Mouse (Mus musculus) right cerebral cortex, postnatal 14 days (tissue): ENCODE measurements around the gene Olfr669.
"Not testable (repeated sequence)": the region's sequence is repeated elsewhere in the genome, so short reads cannot be mapped to it uniquely, and the experiment has no call there.

Source experiments
- DNase-seq: peaks from one replicate; pipeline ENCODE4 v3.0.0; 2022

Gene Olfr669

DNA sequence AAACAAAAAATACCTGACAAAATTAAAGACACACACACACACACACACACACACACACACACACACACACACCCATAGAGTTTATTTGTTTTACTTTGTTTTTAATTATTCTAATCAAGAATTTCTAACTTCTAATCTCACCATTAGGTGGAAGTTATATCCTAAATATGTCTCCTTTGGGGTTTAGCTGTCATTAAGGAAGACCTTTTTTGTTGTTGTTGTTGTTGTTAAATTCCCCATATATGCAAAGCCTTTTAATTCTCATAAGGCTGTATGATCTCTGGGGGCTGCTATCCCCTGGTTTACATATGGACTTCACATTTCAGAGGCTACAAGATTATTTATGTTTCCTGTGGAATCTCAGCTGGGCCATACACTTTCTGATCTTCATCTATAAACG lies at the start of gene Olfr669:
Gene Olfr669, plus strand, starts transcription at position 301 of the 400 bp plus-strand sequence.
- DNase-seq = no peak

DNA sequence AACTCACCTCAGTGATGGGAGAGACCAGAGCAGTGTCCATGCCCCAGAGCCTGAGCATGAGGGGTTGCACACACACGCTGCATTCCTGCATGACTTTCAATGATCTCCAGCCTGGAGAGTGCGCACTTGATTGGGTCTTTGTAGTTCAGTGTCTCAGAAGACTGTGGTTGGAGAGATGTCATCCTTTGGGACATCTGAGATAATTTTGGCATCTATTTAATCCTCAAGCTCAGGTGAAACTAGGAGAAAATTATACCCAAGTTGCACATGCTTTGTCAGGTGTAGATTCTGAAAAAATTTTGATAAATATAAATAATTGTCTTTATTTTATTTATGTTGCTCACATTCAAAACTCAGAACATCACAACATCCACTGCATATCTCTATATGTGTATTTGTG lies 38.2 kb upstream of the Olfr669 start, which contains the start of gene Olfr666:
Gene Olfr666, minus strand, starts transcription at position 101 of the 400 bp plus-strand sequence.
- DNase-seq = no peak

- no peak for DNase-seq
These were observed 12.7 kb upstream of the Olfr669 start, which contains the start of gene Olfr667 for GRCm38 (mm10) chr7:104921382-104921781. TSS of gene Olfr667 (minus strand) at chr7:104921482.

GRCm38 (mm10) chr7:104927957-104928356 lies 6.1 kb upstream of the Olfr669 start, which contains the start of gene Olfr668:
TSS of gene Olfr668 (minus strand) at chr7:104928057.
- DNase-seq = no peak

- not testable (repeated sequence) for DNase-seq
These were observed 16.2 kb downstream of the Olfr669 start for GRCm38 (mm10) chr7:104950234-104950633.

- DNase-seq = no peak
These were observed 28.5 kb downstream of the Olfr669 start, which contains the start of gene Olfr670 for GRCm38 (mm10) chr7:104962520-104962919. TSS of gene Olfr670 (minus strand) at chr7:104962620.

GRCm38 (mm10) chr7:104972507-104972906 lies 38.5 kb downstream of the Olfr669 start:
- not testable (repeated sequence) for DNase-seq

- no peak for DNase-seq
These were observed 45.0 kb downstream of the Olfr669 start, which contains the start of gene Olfr671 for GRCm38 (mm10) chr7:104979026-104979425. TSS of gene Olfr671 (minus strand) at chr7:104979126.
